Mouse (Mus musculus) limb, embryonic 14.5 days (tissue): ENCODE measurements around the gene Ptpn13. TPM values are rescaled to one million over a fixed set of nuclear protein-coding genes. Genes with fewer than 3 reads are reported as not detected.

Source experiments
- ATAC-seq: fragments of 200-750 bp; cut with Nextera tagmentation; 2 replicates; pipeline ENCODE4 v1.8.0; 2017; ENCODE audit warnings: low read depth, moderate number of reproducible peaks, moderate TSS enrichment; ENCODE audit not compliant: low FRiP score
- DNase-seq: peaks from one replicate; pipeline ENCODE4 v3.0.0-alpha.2; 2015; ENCODE audit warnings: low spot score
- H3K27ac ChIP-seq: fragments of 300-500 bp; sonication (generic); replicated peaks from 2 replicates; pipeline ENCODE4 v1.5.1; 2014; ENCODE audit warnings: low read depth, mild to moderate bottlenecking, low read length, moderate library complexity, mixed read lengths
- H3K27me3 ChIP-seq: fragments of 300-500 bp; sonication (generic); 2 replicates; pipeline ENCODE4 v1.6.1; 2014; ENCODE audit warnings: low read length, mixed read lengths; ENCODE audit not compliant: control insufficient read depth, insufficient read depth
- H3K36me3 ChIP-seq: fragments of 300-500 bp; sonication (generic); 2 replicates; pipeline ENCODE4 v1.6.1; 2014; ENCODE audit warnings: mild to moderate bottlenecking, low read length, moderate library complexity, mixed read lengths; ENCODE audit not compliant: control insufficient read depth, insufficient read depth
- H3K4me1 ChIP-seq: fragments of 300-500 bp; sonication (generic); 2 replicates; pipeline ENCODE4 v1.6.1; 2014; ENCODE audit warnings: antibody characterized with exemption, low read length, mixed read lengths; ENCODE audit not compliant: control insufficient read depth, insufficient read depth
- H3K4me2 ChIP-seq: fragments of 300-500 bp; sonication (generic); replicated peaks from 2 replicates; pipeline ENCODE4 v1.6.1; 2014; ENCODE audit warnings: low read depth, mild to moderate bottlenecking, low read length, moderate library complexity; ENCODE audit not compliant: severe bottlenecking
- H3K4me3 ChIP-seq: fragments of 300-500 bp; sonication (generic); replicated peaks from 2 replicates; pipeline ENCODE4 v1.5.1; 2014; ENCODE audit warnings: low read length
- H3K9ac ChIP-seq: fragments of 300-500 bp; sonication (generic); 2 replicates; pipeline ENCODE4 v1.6.1; 2014; ENCODE audit warnings: mild to moderate bottlenecking, low read depth, low read length, moderate library complexity; ENCODE audit not compliant: severe bottlenecking
- H3K9me3 ChIP-seq: fragments of 300-500 bp; sonication (generic); 2 replicates; pipeline ENCODE4 v1.6.1; 2016; ENCODE audit warnings: low read length; ENCODE audit not compliant: control insufficient read depth
- POLR2A ChIP-seq: fragments of 200-500 bp; IDR thresholded peaks from 2 replicates; pipeline ENCODE4 v1.8.0; 2012; ENCODE audit warnings: inconsistent platforms, mild to moderate bottlenecking, moderate library complexity, borderline replicate concordance; ENCODE audit not compliant: insufficient read depth, insufficient read length; ENCODE audit errors: extremely low read depth
- WGBS: fragments of 180-500 bp; shearing (Covaris S2); extraction: QIAGEN DNeasy Blood & Tissue Kit; methylation state at CpG from one replicate; pipeline ENCODE4 v1.1.7; 2014; 5-methylcytosine and 5-hydroxymethylcytosine counted together
- polyA plus RNA-seq, 2 experiments: library from polyadenylated mRNA; depleted of rRNA in 1 of 2; stranded (reverse) in 1 of 2; unstranded in 1 of 2; fragments of >200 nt; fragmentation: Nextera tagmentation in 1 of 2; extraction: Ambion mirVana in 1 of 2; gene quantifications; 2 replicates each; pipeline versions ENCODE4 v1.2.1 to v1.2.3; 2012 to 2014

Ptpn13 gene
- polyA plus RNA-seq, 2 experiments, result 23.7 to 25.8 TPM

DNA sequence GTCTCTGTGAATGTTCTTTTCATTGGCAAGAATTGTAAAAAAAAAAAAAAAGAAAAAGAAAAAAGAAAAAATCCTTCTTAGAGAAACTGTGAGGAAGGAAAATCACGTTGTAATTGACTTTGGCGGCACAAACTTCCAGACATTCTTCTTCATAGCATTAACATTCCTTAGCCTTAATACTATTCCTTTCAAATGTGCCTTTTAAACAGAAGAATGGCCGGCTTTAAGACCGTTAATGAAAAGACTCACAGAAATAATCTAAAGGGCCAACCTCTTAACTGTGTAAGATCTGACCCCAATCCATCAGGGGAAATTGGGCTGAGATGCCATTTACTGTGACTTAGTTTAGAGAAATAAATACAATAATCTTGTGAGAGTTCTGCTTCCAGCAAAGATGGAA lies 16.7 kb downstream of the Ptpn13 start:
- no peak for TF ChIP-seq POLR2A
- DNase-seq, result no peak
- no peaks in the 10 kb centered on the region for H3K9me3 ChIP-seq
- H3K36me3 ChIP-seq, result no peaks in the 10 kb centered on the region
- H3K4me3 ChIP-seq, result no peak overlapping the region
- H3K4me2 ChIP-seq, result no peak overlapping the region
- no peak overlapping the region for H3K27ac ChIP-seq
- H3K9ac ChIP-seq, result no peak overlapping the region
- no peaks in the 10 kb centered on the region for H3K27me3 ChIP-seq
- WGBS, result 42% methylated on average over 4 of the region's 4 CpGs
- ATAC-seq, result no peak
- peaks cover under 1% of the 10 kb centered on the region; the same call in 1 of the 2 replicates for H3K4me1 ChIP-seq

DNA sequence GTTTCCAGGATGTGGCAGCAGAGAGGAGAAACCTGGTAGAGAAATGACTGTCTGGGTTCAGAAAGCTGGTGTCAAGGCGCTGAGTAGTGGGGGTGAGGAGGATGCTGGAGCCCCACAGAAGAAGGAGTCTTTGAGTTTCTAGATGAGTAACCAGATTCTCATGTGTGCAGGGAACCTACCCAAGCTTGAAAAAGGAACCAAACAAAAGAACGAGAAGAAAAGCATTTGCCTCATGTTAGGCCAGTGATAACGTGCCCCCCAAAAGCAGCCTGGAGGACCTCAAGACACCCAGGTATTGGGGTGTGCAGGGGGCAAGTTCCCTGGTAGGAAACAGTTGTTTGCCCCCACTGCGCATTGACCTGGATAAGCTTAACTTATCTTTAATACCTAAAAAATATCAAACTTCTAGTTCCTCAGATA lies 17.3 kb downstream of the Ptpn13 start:
- Histone ChIP-seq H3K36me3 (no peaks in the 10 kb centered on the region), H3K4me1 (no peaks in the 10 kb centered on the region), H3K27ac (no peak overlapping the region), H3K9me3 (no peaks in the 10 kb centered on the region), H3K27me3 (no peaks in the 10 kb centered on the region), H3K4me2 (no peak overlapping the region), H3K4me3 (no peak overlapping the region), H3K9ac (no peak overlapping the region)
- DNase-seq (no peak), ATAC-seq (no peak)
- TF ChIP-seq POLR2A, result no peak
- 93% methylated on average over 4 of the region's 4 CpGs for WGBS

DNA sequence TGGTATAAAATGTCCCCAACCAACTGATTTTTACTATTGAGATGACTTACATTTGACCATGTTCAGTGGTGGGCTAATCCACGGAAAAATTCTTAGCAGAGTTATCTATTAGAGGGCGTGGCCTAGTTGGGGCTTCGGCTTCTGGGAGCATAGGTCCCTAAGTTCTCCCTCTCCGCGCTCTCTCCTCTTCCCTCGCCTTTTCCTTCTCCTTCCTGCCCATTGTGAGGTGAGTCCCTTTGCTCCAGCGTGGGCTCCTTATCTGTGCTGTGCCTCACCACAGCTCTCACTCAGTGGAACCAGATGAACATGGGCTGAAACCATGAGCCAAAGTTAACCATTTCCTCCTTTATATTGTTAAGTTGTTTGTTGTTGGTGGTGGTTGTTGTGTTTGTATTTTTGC lies 17.9 kb downstream of the Ptpn13 start:
- no peak overlapping the region for H3K4me3 ChIP-seq
- TF ChIP-seq POLR2A, result no peak

DNA sequence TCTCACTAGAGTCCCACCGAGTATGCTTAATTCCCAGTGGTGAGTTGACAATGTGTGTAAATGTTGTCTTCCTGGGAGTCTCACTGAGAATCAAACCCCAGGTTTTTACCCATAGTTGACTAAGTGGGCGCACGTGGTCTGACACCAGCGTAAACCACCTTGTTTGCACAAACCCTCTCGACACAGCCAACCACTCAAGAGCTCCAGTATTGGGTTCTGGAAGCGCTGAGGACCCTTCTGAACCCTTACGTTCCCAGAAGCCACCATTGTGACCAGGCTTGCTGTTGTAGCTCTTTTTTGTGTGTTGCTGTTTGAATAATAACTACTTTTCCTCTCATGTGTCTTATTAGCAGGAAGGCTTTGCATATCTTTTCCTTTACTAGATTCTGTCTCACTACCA lies 20.4 kb downstream of the Ptpn13 start:
- Histone ChIP-seq H3K27me3 (no peaks in the 10 kb centered on the region), H3K27ac (no peak overlapping the region), H3K4me2 (no peak overlapping the region), H3K9ac (no peak overlapping the region), H3K4me1 (no peaks in the 10 kb centered on the region), H3K4me3 (no peak overlapping the region), H3K9me3 (no peaks in the 10 kb centered on the region), H3K36me3 (no peaks in the 10 kb centered on the region)
- DNase-seq (no peak), ATAC-seq (no peak)
- 91% methylated on average over 7 of the region's 7 CpGs for WGBS
- TF ChIP-seq POLR2A, result no peak

More for the DNA sequence above, 17.9 kb downstream of the Ptpn13 start:
- Histone ChIP-seq H3K27me3 (no peaks in the 10 kb centered on the region), H3K36me3 (no peaks in the 10 kb centered on the region), H3K4me2 (no peak overlapping the region), H3K4me1 (no peaks in the 10 kb centered on the region), H3K9me3 (no peaks in the 10 kb centered on the region), H3K9ac (no peak overlapping the region), H3K27ac (no peak overlapping the region)
- DNase-seq (no peak), ATAC-seq (no peak)
- 80% methylated on average over 7 of the region's 7 CpGs for WGBS

DNA sequence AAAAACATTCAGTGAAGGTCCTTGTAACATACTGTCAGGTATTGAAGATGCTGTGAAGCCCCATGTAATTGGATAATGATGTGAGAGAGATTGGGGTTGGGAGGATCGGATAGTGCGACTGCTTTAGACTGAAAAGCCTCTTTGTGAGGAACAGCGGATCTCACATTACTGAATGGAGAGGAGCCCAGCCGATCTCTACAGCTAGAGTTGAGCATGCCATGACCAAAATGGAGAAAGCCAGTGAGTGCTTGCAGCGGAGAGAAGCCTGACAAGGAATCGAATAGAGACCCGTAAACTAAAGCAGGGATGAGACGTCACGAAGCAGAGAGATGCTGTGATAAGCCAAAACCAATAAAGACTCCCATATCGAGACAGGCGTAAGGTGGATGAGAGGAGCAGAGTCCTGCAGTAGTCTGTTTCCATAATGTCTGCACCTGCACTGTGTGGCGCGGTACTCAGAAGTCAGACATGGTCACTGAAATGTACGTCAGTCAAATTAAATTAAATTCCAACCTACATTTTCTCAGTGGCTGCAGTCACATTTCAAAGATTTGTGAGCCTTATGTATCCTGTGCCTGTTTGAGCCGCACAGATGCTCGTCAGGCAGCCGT lies 22.9 kb downstream of the Ptpn13 start:
- H3K9ac ChIP-seq, result no peak overlapping the region
- no peaks in the 10 kb centered on the region for H3K9me3 ChIP-seq
- no peak overlapping the region for H3K4me3 ChIP-seq
- TF ChIP-seq POLR2A, result no peak
- ATAC-seq (no peak), DNase-seq (no peak)
- WGBS, result 82% methylated on average over 17 of the region's 17 CpGs
- H3K36me3 ChIP-seq, result no peaks in the 10 kb centered on the region
- no peak overlapping the region for H3K27ac ChIP-seq
- no peaks in the 10 kb centered on the region for H3K27me3 ChIP-seq
- no peak overlapping the region for H3K4me2 ChIP-seq
- H3K4me1 ChIP-seq, result no peaks in the 10 kb centered on the region
